Mouse (Mus musculus) CD4-positive, CD25-positive, alpha-beta regulatory T cell, adult 4 months (primary cell): Measurements from ENCODE around the gene Prss12. TPM values are rescaled to one million over a fixed set of nuclear protein-coding genes. Genes with fewer than 3 reads are reported as not detected.

ENCODE experiments used
- ATAC-seq: one replicate; pipeline ENCODE4 v1.8.0; 2017
- polyA plus RNA-seq, 2 experiments: library from polyadenylated mRNA; unstranded; fragments of 100-300 nt; shearing (Covaris generic); gene quantifications; one replicate each; pipeline ENCODE4 v1.2.1; 2017

The Prss12 gene
- 1 to 10 TPM in 1 of 2 experiments, under 1 TPM in 1; 0.46 to 1.3 TPM for polyA plus RNA-seq

DNA sequence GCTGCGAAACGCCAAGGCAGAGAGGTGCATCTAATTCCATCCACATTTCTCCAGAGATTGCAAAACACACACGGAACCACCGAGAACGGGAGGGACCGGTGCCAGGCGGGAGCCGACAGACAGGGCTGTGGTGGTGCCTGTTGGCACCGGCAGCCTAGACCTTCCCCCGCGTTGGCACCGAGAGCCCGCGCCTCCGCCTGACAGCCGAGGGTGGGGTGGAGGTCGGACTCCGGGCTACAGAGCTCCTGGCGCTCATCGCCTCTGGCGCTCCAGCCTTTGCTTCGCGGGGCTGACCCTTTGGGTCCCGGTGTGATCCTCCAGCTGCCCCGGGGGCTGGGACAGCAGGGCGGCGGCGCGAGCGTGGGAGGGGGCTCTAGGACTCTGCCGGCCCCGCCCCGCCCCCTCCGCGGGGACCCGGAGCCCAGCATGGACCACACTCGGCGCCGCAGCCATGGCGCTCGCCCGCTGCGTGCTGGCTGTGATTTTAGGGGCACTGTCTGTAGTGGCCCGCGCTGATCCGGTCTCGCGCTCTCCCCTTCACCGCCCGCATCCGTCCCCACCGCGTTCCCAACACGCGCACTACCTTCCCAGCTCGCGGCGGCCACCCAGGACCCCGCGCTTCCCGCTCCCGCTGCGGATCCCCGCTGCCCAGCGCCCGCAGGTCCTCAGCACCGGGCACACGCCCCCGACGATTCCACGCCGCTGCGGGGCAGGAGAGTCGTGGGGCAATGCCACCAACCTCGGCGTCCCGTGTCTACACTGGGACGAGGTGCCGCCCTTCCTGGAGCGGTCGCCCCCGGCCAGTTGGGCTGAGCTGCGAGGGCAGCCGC, at the start of gene Prss12:
Gene Prss12, plus strand, starts transcription at position 206 of the 830 bp plus-strand sequence.
- peak; percentile 16 for ATAC-seq

DNA sequence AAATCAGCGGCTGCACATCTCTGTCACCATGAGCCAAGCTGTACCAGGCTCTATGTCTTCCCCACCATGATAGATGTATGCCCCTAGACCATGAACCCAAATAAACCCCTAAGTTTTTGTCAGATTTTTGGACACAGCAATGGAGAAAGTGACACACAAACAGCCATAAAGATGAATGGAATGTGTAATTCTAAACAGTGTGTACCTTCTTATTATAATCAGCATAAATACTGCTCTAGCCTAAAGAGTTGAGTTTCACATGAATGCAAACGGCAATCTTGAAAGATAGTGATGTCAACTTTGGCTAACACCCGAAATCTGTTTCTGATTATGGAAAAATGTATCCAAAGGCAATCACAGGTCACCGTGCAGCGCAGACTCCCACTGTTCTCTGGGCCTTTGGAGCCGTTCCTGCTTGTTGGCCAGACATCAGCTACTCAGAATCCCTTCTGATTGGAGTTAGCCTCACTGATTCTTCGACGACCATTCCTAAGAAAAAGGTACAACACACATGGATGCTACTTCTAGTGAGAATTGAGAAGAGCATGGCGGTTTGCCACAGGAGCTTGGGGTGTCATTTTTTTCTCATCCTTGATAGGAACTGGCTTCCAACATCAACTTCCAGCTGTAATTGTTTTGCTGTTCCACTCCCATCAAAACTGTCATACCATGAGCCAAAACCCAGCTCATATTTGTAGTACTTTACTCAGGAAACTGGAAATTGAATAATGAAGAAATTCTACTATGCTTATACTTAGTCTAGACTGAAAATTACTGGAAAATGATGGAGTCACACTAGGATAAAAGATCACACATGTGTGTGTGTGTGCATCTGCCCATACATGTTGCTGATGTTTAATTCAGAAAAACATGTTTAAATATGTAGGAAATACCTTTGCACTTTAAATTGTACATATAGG, 48.9 kb upstream of the Prss12 start:
- no peak for ATAC-seq

DNA sequence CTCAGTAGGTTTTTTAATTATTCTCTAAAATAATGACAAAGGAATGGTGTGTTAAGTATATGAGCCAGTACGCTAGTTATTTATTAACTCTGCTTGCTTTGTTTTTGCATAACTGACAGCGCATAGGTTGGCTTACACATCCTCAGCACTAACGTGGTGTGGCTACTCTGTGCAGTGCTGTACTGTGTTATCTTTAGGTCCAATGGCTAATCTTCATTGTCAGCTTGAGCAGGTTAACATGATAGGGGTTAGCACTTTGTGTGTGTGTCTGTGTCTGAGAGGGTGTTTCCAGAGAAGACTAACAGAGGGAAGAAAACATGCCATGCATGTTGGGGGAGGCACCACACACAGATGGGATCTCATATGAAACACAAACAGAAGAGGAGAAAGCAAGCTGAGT, 41.8 kb upstream of the Prss12 start:
- ATAC-seq = no peak

- ATAC-seq = no peak
Observed at GRCm38 (mm10) chr3:123411821-123412578, 34.7 kb upstream of the Prss12 start.

- no peak for ATAC-seq
Observed at GRCm38 (mm10) chr3:123413173-123413572, 33.5 kb upstream of the Prss12 start.

DNA sequence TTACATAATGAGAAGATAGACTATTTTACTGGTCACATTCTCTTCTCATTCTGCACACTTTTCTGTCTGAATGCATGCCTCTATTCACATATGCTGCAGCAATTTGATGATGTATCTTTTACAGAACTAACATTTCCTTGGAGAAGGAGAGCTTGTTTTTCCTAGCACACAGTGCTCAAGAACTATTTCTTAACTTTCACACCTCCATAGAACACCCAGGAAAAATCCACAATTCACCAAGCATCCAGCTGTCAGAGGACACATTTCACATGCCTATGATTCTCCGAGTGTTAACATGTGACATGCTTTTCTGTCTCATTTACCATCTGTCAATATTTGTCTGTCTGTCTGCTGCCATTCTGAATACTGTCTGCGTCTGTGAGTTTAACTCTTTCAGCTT, 21.1 kb upstream of the Prss12 start:
- ATAC-seq = no peak

DNA sequence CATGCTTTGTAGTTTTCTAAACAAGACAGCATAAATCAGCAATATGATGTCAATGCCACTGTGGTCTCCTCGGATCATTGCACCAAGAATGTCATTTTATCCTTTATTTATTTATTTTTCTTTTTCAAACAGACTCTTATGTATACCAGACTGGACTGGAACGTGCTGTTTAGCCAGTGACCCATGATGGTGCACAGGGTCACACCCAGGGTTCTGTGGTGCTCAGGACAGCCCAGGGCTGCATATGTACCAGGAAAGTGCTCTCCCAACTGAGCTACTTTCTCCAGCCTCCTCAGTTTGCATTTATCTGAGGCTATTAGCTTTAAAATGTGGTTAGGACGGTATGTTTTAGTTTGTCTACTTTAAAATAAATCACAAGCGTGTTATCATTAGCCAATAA, 18.7 kb upstream of the Prss12 start:
- no peak for ATAC-seq

- ATAC-seq = no peak
Observed at GRCm38 (mm10) chr3:123429597-123430458, 16.9 kb upstream of the Prss12 start.

GRCm38 (mm10) chr3:123431951-123432674, 14.6 kb upstream of the Prss12 start:
- no peak for ATAC-seq

DNA sequence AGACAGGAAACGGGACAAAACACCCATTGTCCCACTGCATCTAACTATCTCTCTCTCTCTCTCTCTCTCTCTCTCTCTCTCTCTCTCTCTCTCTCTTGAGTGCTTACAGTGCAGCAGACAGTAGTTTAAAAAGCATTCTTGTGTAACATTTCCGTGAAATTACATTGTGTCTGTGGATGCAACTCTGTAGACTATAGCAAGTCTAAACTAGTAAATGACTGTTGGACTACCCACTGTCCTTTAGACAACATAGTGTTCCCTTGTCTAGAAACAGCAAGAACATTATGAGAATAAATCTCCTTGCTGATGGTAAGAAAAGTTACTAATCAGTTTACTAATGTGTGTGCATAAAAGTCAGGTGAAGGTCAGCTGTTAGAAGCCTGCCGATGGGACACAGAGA, 13.4 kb upstream of the Prss12 start:
- no peak for ATAC-seq

DNA sequence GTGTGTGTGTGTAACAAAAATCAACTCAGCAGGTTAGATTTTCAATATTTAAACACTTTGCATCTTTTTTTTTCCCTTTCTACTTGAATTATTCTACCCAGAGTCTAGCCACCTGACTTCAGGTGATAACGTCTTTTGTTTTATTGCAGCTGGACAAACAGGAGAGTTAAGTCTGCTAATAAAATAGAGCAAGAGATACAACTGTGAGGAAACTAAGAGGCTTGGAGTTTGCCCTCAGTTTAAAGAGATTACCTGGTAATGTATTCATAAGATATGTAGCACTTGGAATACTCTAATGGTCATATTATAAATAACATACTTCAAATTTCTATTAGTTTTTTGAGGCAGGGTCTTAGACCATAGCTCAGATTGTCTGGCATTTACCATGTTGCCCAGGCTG, 9.1 kb upstream of the Prss12 start:
- no peak for ATAC-seq

DNA sequence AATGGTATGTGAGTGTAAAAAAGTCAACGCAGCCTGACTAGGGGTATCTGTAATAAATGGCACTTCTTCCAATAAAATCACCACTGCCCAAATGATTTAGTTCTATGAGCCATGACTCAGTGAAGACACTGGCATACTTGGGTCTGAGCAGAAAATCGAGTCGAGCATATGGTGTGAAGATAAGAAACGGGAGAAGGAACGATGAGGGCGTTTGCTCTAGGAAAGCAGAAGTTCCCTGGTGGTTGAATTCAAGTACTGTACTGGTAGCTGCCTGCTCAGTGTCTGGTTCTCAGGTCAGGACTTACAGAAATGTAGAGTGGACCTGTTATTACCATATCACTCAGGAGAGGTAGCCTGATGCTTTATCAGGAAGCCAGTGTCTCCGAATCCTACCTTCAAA, 6.2 kb upstream of the Prss12 start:
- no peak for ATAC-seq

- ATAC-seq = peak; percentile 74
Observed at GRCm38 (mm10) chr3:123444466-123444865, 2.2 kb upstream of the Prss12 start.

DNA sequence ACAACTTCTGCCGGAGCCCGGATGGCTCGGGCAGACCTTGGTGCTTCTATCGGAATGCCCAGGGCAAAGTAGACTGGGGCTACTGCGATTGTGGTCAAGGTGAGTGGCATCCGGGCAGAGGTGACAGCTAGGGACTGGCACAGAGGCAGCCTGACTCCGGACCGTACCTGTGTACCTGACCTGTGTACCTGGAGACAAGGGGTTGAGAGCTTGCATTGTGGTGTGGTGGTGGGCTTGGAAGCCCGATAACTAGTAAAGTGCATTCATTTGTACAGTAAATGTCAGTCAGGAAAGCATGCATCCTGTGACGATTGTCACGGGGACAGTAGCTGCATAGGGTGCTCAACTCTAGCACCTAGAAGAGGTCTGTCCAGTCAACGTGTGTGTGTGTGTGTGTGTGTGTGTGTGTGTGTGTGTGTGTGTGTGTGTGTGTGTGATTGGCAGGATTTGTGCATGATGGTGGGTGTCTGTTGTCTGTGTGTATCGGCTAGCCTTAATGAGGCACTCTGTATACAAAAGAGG, 886 bp downstream of the Prss12 start:
- ATAC-seq = peak; percentile 46

DNA sequence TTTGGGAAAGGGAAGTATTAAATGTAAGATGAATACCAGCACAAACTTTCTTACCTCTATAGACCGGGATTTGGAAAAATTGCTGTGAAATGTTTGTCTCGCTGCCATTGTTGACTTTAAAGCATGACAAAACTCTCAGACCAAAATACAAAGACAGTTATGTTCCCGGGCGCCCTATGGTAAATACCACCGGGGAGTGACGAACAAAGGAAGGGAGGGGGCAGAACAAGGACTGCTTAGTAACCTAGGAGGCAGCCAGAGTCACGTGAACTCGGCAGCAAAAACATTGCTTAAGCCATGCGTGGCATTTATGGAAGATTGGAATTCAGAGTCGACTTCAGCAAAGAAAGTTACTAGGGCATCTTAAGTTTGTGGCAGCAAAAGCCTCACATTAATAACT, 1.4 kb downstream of the Prss12 start:
- ATAC-seq = no peak

DNA sequence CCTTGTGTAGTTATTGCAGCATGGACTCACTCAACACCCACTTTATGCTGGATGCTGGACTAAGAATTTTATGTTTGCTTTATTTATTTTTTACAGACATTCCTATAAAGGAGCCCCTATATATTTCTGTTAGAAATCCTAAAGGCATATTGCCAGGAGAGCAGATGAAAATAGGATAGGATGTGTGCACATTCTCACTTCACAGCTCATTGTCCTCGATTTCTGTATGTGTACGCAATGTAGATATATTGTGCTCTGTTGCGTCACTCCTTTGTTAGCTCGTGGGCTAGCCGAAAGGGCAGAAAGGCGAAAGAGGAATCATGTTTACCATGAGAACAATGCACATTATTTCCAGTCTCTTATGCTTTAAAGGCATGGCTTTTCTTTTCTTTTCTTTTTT, 3.4 kb downstream of the Prss12 start:
- ATAC-seq = no peak

GRCm38 (mm10) chr3:123452904-123453303, 6.2 kb downstream of the Prss12 start:
- no peak for ATAC-seq

- ATAC-seq = peak; percentile 61
Observed at GRCm38 (mm10) chr3:123459492-123459891, 12.8 kb downstream of the Prss12 start.

GRCm38 (mm10) chr3:123460436-123460835, 13.7 kb downstream of the Prss12 start:
- ATAC-seq = no peak

- ATAC-seq = no peak
Observed at GRCm38 (mm10) chr3:123462264-123462663, 15.6 kb downstream of the Prss12 start.

- ATAC-seq = no peak
Observed at GRCm38 (mm10) chr3:123476833-123477232, 30.1 kb downstream of the Prss12 start.
